Mouse (Mus musculus) neural tube, embryonic 12.5 days (tissue): Measurements from ENCODE around the gene Col23a1. TPM values are rescaled to one million over a fixed set of nuclear protein-coding genes. Genes with fewer than 3 reads are reported as not detected.

Source experiments
- ATAC-seq: fragments of 200-750 bp; cut with Nextera tagmentation; 2 replicates; pipeline ENCODE4 v1.8.0; 2017; ENCODE audit warnings: low read depth, mild to moderate bottlenecking, moderate TSS enrichment, moderate library complexity; ENCODE audit not compliant: low FRiP score
- H3K27ac ChIP-seq: fragments of 300-500 bp; sonication (generic); 2 replicates; pipeline ENCODE4 v1.5.1; 2016
- H3K27me3 ChIP-seq: fragments of 300-500 bp; sonication (generic); replicated peaks from 2 replicates; pipeline ENCODE4 v1.6.1; 2016; ENCODE audit warnings: mild to moderate bottlenecking
- H3K36me3 ChIP-seq: fragments of 300-500 bp; sonication (generic); 2 replicates; pipeline ENCODE4 v1.6.1; 2016; ENCODE audit warnings: mild to moderate bottlenecking
- H3K4me1 ChIP-seq: fragments of 300-500 bp; sonication (generic); 2 replicates; pipeline ENCODE4 v1.6.1; 2016
- H3K4me2 ChIP-seq: fragments of 300-500 bp; sonication (generic); replicated peaks from 2 replicates; pipeline ENCODE4 v1.6.1; 2016; ENCODE audit warnings: mild to moderate bottlenecking
- H3K4me3 ChIP-seq: fragments of 300-500 bp; sonication (generic); 2 replicates; pipeline ENCODE4 v1.5.1; 2016
- H3K9ac ChIP-seq: fragments of 300-500 bp; sonication (generic); 2 replicates; pipeline ENCODE4 v1.6.1; 2016; ENCODE audit warnings: mild to moderate bottlenecking
- H3K9me3 ChIP-seq: fragments of 300-500 bp; sonication (generic); 2 replicates; pipeline ENCODE4 v1.6.1; 2016; ENCODE audit warnings: mild to moderate bottlenecking
- WGBS: fragments of 180-500 bp; shearing (Covaris S2); methylation state at CpG from one replicate; pipeline ENCODE4 v1.1.7; 2016; 5-methylcytosine and 5-hydroxymethylcytosine counted together
- polyA plus RNA-seq: library from polyadenylated mRNA; unstranded; fragments of >200 nt; fragmentation: Nextera tagmentation; extraction: Ambion mirVana; gene quantifications from 2 replicates; pipeline ENCODE4 v1.2.1, GENCODE M21; 2016

Col23a1 gene
- 11.5 and 11.8 TPM in 2 replicates for polyA plus RNA-seq

- WGBS: under 1% methylated on average over 38 of the region's 38 CpGs
- H3K4me2 ChIP-seq: peak within 1 kb of the TSS; percentile 96
- H3K9me3 ChIP-seq: no peaks in the 10 kb centered on the region
- H3K27me3 ChIP-seq: peaks cover 3% of the 10 kb centered on the region; the same call in 1 of the 2 replicates
- no peak within 1 kb of the TSS for H3K27ac ChIP-seq
- peak; percentile 84 for ATAC-seq
- peaks cover 9% of the 10 kb centered on the region; the same call in 1 of the 2 replicates for H3K36me3 ChIP-seq
- peak within 1 kb of the TSS; percentile 61 for H3K9ac ChIP-seq
- H3K4me1 ChIP-seq: 0 out of 2 replicates have a peak, but pooled peaks cover 6% of the 10 kb centered on the region
- H3K4me3 ChIP-seq: peak within 1 kb of the TSS; percentile 63
Observed at GRCm38 (mm10) chr11:51289564-51290041, at the start of gene Col23a1. Col23a1 (plus strand) TSS chr11:51289920.

- H3K36me3 ChIP-seq: no peaks in the 10 kb centered on the region
- H3K4me1 ChIP-seq: no peaks in the 10 kb centered on the region
- no peak overlapping the region for H3K9ac ChIP-seq
- no peak for ATAC-seq
- no peaks in the 10 kb centered on the region for H3K27me3 ChIP-seq
- H3K9me3 ChIP-seq: no peaks in the 10 kb centered on the region
- WGBS: 93% methylated on average over 2 of the region's 2 CpGs
- H3K4me2 ChIP-seq: no peak overlapping the region
- no peak overlapping the region for H3K4me3 ChIP-seq
- no peak overlapping the region for H3K27ac ChIP-seq
Observed at GRCm38 (mm10) chr11:51242897-51243296, 46.8 kb upstream of the Col23a1 start.

- Histone ChIP-seq H3K27me3 (no peaks in the 10 kb centered on the region), H3K9ac (no peak overlapping the region), H3K27ac (no peak overlapping the region), H3K36me3 (no peaks in the 10 kb centered on the region), H3K4me1 (no peaks in the 10 kb centered on the region), H3K4me3 (no peak overlapping the region), H3K4me2 (no peak overlapping the region), H3K9me3 (no peaks in the 10 kb centered on the region)
- WGBS: 92% methylated on average over 4 of the region's 4 CpGs
- no peak for ATAC-seq
Observed at GRCm38 (mm10) chr11:51257006-51257405, 32.7 kb upstream of the Col23a1 start.

- Histone ChIP-seq H3K27me3 (no peaks in the 10 kb centered on the region), H3K4me2 (peak within 1 kb of the TSS; percentile 76), H3K9ac (peak within 1 kb of the TSS; percentile 95), H3K27ac (no peak within 1 kb of the TSS), H3K9me3 (no peaks in the 10 kb centered on the region), H3K4me1 (peaks cover 19% of the 10 kb centered on the region), H3K4me3 (peak within 1 kb of the TSS; percentile 94), H3K36me3 (no peaks in the 10 kb centered on the region)
- ATAC-seq: no peak
- WGBS: 76% methylated on average over 3 of the region's 3 CpGs
Observed at GRCm38 (mm10) chr11:51261680-51262219, 28.0 kb upstream of the Col23a1 start, which contains the start of gene Clk4. Clk4 (plus strand) TSS chr11:51261730.

GRCm38 (mm10) chr11:51262342-51263285, 27.1 kb upstream of the Col23a1 start, which contains the start of gene BC049762:
BC049762 (minus strand) TSS chr11:51263046.
- peak within 1 kb of the TSS; percentile 94 for H3K4me3 ChIP-seq
- H3K9me3 ChIP-seq: no peaks in the 10 kb centered on the region
- WGBS: 9% methylated on average over 57 of the region's 57 CpGs
- no peaks in the 10 kb centered on the region for H3K27me3 ChIP-seq
- H3K27ac ChIP-seq: peak within 1 kb of the TSS; percentile 77
- H3K36me3 ChIP-seq: peaks cover 3% of the 10 kb centered on the region; the same call in 1 of the 2 replicates
- peak within 1 kb of the TSS; percentile 76 for H3K4me2 ChIP-seq
- peaks cover 19% of the 10 kb centered on the region for H3K4me1 ChIP-seq
- H3K9ac ChIP-seq: peak within 1 kb of the TSS; percentile 95
- ATAC-seq: peak; percentile 98

GRCm38 (mm10) chr11:51263286-51263831, 26.4 kb upstream of the Col23a1 start:
- Histone ChIP-seq H3K27ac (peak overlapping the region; percentile 77), H3K9ac (peak overlapping the region; percentile 95), H3K36me3 (peaks cover 4% of the 10 kb centered on the region; the same call in 1 of the 2 replicates), H3K27me3 (no peaks in the 10 kb centered on the region), H3K4me3 (peak overlapping the region; percentile 94), H3K9me3 (no peaks in the 10 kb centered on the region), H3K4me2 (peak overlapping the region; percentile 76), H3K4me1 (peaks cover 19% of the 10 kb centered on the region)
- under 1% methylated on average over 50 of the region's 50 CpGs for WGBS
- peak; percentile 70 for ATAC-seq

GRCm38 (mm10) chr11:51264352-51264751, 25.4 kb upstream of the Col23a1 start:
- ATAC-seq: no peak
- Histone ChIP-seq H3K4me1 (peaks cover 19% of the 10 kb centered on the region), H3K27ac (no peak overlapping the region), H3K9me3 (no peaks in the 10 kb centered on the region), H3K9ac (peak overlapping the region; percentile 95; the same call in 1 of the 2 replicates), H3K4me2 (peak overlapping the region; percentile 76), H3K27me3 (no peaks in the 10 kb centered on the region), H3K36me3 (peaks cover 4% of the 10 kb centered on the region; the same call in 1 of the 2 replicates), H3K4me3 (peak overlapping the region; percentile 94)
- 25% methylated on average over 6 of the region's 6 CpGs for WGBS

GRCm38 (mm10) chr11:51265326-51265725, 24.4 kb upstream of the Col23a1 start:
- no peak for ATAC-seq
- Histone ChIP-seq H3K4me1 (peaks cover 19% of the 10 kb centered on the region), H3K9me3 (no peaks in the 10 kb centered on the region), H3K27me3 (no peaks in the 10 kb centered on the region), H3K4me3 (0 out of 2 replicates have a peak overlapping the region, but pooled peaks have one; percentile 5), H3K4me2 (peak overlapping the region; percentile 76), H3K36me3 (peaks cover 6% of the 10 kb centered on the region), H3K27ac (no peak overlapping the region), H3K9ac (no peak overlapping the region)
- WGBS: 55% methylated on average over 3 of the region's 3 CpGs

- Histone ChIP-seq H3K27ac (no peak overlapping the region), H3K4me2 (no peak overlapping the region), H3K36me3 (peaks cover 58% of the 10 kb centered on the region), H3K9me3 (no peaks in the 10 kb centered on the region), H3K4me1 (no peaks in the 10 kb centered on the region), H3K9ac (no peak overlapping the region), H3K4me3 (no peak overlapping the region), H3K27me3 (no peaks in the 10 kb centered on the region)
- ATAC-seq: no peak
- WGBS: 74% methylated on average over 1 of the region's 1 CpGs
Observed at GRCm38 (mm10) chr11:51274418-51274817, 15.3 kb upstream of the Col23a1 start.

- peaks cover 2% of the 10 kb centered on the region; the same call in 1 of the 2 replicates for H3K36me3 ChIP-seq
- H3K27ac ChIP-seq: no peak overlapping the region
- peaks cover 3% of the 10 kb centered on the region; the same call in 1 of the 2 replicates for H3K27me3 ChIP-seq
- H3K9ac ChIP-seq: peak overlapping the region; percentile 61
- peak overlapping the region; percentile 63 for H3K4me3 ChIP-seq
- WGBS: under 1% methylated on average over 74 of the region's 74 CpGs
- H3K4me2 ChIP-seq: peak overlapping the region; percentile 96
- 0 out of 2 replicates have a peak, but pooled peaks cover under 1% of the 10 kb centered on the region for H3K9me3 ChIP-seq
- H3K4me1 ChIP-seq: 0 out of 2 replicates have a peak, but pooled peaks cover 6% of the 10 kb centered on the region
- peak; percentile 87 for ATAC-seq
Observed at GRCm38 (mm10) chr11:51290066-51290955, 591 bp downstream of the Col23a1 start.
